Mouse (Mus musculus): ENCODE measurements around the gene Gm49601. TPM values are rescaled to one million over a fixed set of nuclear protein-coding genes. Genes with fewer than 3 reads are reported as not detected.

The Gm49601 gene
- polyA plus RNA-seq, 1 experiment = 20.1 TPM

DNA sequence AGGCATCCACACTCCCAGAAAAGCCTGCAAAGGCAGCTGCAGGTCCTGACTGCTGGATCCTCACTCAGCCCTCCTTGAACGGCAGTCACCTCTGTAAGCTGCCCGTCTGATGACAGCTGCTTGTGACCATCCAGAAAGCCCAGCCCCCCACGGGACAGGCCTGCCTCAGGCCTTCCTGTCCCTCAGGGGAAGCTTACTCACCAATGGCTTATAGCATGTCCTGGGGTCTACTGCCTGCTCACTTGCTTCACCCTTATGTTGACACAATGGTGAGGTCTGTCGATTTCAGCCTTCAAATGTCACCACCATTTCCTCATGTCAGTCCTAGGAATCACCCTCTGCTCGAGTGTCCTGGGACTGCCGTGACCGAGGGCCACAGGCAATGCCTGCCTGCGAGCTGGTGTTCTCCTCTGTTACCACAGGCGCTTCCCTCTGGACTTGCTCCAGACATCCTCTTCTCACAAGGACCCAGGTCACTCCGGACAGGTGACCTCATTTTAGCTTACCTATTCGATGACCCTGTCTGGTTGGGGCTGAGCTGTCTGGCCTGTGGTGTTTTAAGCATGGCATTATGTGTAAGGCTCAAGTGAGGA is 17.3 kb upstream of the Gm49601 start:
- no peak overlapping the region for H3K4me3 ChIP-seq (ENCODE audit: insufficient read depth, low read length)
- TF ChIP-seq CTCF (IDR thresholded peaks at IDR 0.05; ENCODE audit: borderline replicate concordance, insufficient read depth, low read length) (no peak), POLR2A (IDR thresholded peaks at IDR 0.05; ENCODE audit: low read depth, low read length) (no peak)
- no peak overlapping the region for H3K27ac ChIP-seq (ENCODE audit: insufficient read depth, low read length)
- no peaks in the 10 kb centered on the region for H3K4me1 ChIP-seq (ENCODE audit: control insufficient read depth, insufficient read depth, low read length)

DNA sequence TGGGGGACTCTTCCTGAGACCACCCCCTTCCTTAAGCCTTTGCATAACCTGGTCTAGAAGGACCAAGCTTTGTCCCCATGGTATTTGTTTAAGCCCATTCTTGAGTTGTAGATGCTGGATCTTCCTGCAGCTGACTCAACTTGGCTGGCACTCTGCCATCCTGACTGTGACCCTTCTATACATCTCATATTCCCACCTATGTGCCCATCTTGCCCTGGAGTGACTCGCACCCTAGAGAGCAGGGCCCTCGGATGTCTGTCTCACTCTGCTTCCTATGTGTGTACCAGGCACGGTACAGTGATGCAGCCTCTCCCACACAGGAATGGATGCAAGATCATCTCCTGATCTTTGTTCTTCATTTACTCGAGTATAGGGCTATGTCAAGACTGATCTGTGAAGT is 16.7 kb upstream of the Gm49601 start:
- no peak for TF ChIP-seq POLR2A (IDR thresholded peaks at IDR 0.05; ENCODE audit: low read depth, low read length)
- no peak for TF ChIP-seq CTCF (IDR thresholded peaks at IDR 0.05; ENCODE audit: borderline replicate concordance, insufficient read depth, low read length)
- H3K4me1 ChIP-seq (ENCODE audit: control insufficient read depth, insufficient read depth, low read length) = no peaks in the 10 kb centered on the region
- no peak overlapping the region for H3K4me3 ChIP-seq (ENCODE audit: insufficient read depth, low read length)
- no peak overlapping the region for H3K27ac ChIP-seq (ENCODE audit: insufficient read depth, low read length)

DNA sequence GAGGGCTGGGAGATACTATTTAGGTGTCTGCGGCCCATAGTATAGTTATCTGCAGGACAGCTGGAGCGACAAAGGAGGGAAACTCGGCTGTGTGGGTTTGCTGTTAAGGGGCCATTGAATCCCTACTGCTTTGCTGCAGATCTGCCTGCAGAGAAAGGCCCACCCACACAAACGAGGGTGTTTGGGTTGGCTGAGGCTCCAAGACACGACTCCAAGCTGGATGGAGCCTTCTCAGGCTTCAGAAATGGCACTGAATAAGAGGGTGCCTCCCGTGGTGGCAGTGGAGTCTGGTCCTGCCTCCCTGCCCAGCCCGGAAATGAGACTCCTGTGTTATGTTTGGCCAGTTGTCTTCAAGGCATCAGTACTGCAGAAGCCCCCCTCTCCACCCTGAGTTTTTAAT is 16.1 kb upstream of the Gm49601 start:
- H3K4me3 ChIP-seq (ENCODE audit: insufficient read depth, low read length) = no peak overlapping the region
- TF ChIP-seq CTCF (IDR thresholded peaks at IDR 0.05; ENCODE audit: borderline replicate concordance, insufficient read depth, low read length) = no peak
- TF ChIP-seq POLR2A (IDR thresholded peaks at IDR 0.05; ENCODE audit: low read depth, low read length) = no peak

DNA sequence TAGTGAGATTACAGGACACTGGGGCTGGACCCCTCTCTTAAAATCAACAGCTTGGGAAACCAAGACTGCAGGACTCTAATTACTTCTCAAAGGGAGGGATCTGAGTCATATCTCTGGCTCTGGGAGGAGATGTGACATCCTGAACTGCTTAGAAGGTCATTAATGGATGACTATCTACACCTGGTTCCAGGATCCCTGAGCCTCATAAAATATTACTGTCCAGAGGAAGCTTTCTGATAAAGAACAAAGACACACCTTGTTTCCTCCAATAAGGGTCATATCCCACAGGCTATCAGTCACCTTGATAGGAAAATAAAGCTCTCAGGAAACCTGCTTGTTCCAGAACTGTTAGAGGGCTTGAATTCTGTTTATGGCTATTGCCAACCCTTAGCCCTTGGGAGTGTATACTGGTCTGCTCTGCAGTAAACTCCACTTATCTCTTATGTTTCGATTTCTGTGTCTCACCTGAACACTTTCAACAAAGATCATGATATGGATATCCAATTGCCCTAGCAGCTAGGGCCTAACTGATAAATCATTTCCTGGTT is 13.2 kb upstream of the Gm49601 start:
- no peak for TF ChIP-seq POLR2A (IDR thresholded peaks at IDR 0.05; ENCODE audit: low read depth, low read length)
- TF ChIP-seq CTCF (IDR thresholded peaks at IDR 0.05; ENCODE audit: borderline replicate concordance, insufficient read depth, low read length) = no peak
- H3K4me1 ChIP-seq (ENCODE audit: control insufficient read depth, insufficient read depth, low read length) = no peaks in the 10 kb centered on the region
- H3K4me3 ChIP-seq (ENCODE audit: insufficient read depth, low read length) = no peak overlapping the region
- no peak overlapping the region for H3K27ac ChIP-seq (ENCODE audit: insufficient read depth, low read length)

More for the DNA sequence above, 16.1 kb upstream of the Gm49601 start:
- Histone ChIP-seq H3K27ac (ENCODE audit: insufficient read depth, low read length) (no peak overlapping the region), H3K4me1 (ENCODE audit: control insufficient read depth, insufficient read depth, low read length) (no peaks in the 10 kb centered on the region)

DNA sequence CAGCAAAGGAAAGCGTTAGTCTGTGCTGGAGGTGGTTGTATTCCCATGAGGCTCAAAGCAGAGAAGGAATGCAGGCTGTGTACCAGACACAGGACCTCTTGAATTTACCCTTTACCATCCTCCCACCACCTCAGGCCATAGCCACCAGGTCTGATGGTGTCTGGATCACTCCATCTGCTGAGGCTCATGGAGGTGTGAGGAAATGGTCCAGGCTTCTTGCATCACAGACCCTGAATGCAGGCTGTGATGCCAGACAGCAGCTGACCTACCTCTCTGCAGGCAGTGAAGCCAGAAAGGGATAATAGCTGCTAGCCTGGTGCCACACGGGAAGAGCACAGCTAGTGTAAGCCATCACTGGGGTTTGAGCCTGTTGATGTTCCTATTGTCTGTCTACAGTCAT is 12.2 kb upstream of the Gm49601 start:
- Histone ChIP-seq H3K27ac (ENCODE audit: insufficient read depth, low read length) (no peak overlapping the region), H3K4me1 (ENCODE audit: control insufficient read depth, insufficient read depth, low read length) (no peaks in the 10 kb centered on the region), H3K4me3 (ENCODE audit: insufficient read depth, low read length) (no peak overlapping the region)
- no peak for TF ChIP-seq CTCF (IDR thresholded peaks at IDR 0.05; ENCODE audit: borderline replicate concordance, insufficient read depth, low read length)

DNA sequence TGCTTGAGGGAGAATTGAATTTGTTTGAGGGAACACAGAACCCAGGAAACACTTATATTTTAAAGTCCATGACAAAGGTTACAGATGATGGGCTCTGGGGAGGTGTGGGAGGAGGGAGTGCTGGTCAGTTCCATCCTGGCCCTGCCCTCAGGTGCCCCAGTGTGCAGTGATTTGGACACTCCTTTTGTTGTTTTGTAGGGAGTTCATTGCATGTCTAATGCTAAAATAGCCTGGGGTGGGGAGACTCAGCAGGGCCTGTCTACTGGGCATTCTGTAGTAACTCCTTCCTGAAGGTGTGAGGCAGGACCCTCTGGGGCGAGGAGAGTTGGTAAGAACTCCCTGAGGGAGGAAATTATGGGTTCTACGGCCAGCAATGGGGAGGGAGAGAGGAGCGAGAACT is 10.6 kb upstream of the Gm49601 start:
- H3K4me1 ChIP-seq (ENCODE audit: control insufficient read depth, insufficient read depth, low read length) = no peaks in the 10 kb centered on the region
- no peak overlapping the region for H3K27ac ChIP-seq (ENCODE audit: insufficient read depth, low read length)
- H3K4me3 ChIP-seq (ENCODE audit: insufficient read depth, low read length) = no peak overlapping the region
- TF ChIP-seq CTCF (IDR thresholded peaks at IDR 0.05; ENCODE audit: borderline replicate concordance, insufficient read depth, low read length) (no peak), POLR2A (IDR thresholded peaks at IDR 0.05; ENCODE audit: low read depth, low read length) (no peak)

DNA sequence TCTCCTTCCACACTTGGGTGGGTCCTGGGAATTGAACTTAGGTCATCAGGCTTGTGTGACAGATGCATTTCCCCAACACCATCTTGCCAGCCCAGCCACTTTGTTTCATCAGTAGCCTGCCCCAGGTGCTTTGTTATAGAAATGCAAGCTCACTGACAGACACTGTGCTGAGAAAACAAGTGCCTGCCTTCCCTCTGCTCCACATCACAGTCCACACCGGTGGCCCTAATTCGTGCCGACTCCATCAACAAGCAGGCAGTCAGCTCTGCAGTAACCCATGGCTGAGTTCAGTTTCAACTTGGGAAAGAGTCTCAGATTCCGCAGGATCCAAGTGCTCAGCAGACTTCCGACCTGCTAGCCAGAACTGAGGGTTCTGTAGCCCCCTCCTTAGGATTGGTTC is 10.2 kb upstream of the Gm49601 start:
- Histone ChIP-seq H3K4me1 (ENCODE audit: control insufficient read depth, insufficient read depth, low read length) (no peaks in the 10 kb centered on the region), H3K4me3 (ENCODE audit: insufficient read depth, low read length) (no peak overlapping the region), H3K27ac (ENCODE audit: insufficient read depth, low read length) (no peak overlapping the region)
- TF ChIP-seq POLR2A (IDR thresholded peaks at IDR 0.05; ENCODE audit: low read depth, low read length) = no peak
- TF ChIP-seq CTCF (IDR thresholded peaks at IDR 0.05; ENCODE audit: borderline replicate concordance, insufficient read depth, low read length) = no peak

DNA sequence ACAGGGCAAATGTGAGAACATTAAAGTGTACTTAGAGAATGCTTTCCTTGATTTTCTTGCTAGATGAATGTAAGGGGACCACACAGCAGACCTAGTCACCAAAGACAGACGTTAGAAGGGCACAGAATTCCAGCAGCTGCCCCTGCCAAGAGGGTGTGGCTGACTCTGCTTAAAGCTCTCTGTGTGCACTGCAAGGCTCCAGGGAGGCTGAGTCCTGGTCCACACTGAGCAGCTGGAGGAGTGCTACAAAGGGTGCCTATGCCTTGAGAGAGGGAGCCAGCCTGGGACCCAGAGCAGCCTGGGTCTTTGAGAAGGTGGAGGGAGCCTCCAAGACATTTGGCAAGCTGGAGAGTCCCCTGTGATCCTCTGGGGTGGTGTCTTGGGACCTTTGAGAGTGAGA is 7.1 kb upstream of the Gm49601 start:
- H3K4me1 ChIP-seq (ENCODE audit: control insufficient read depth, insufficient read depth, low read length) = no peaks in the 10 kb centered on the region
- H3K4me3 ChIP-seq (ENCODE audit: insufficient read depth, low read length) = no peak overlapping the region
- TF ChIP-seq POLR2A (IDR thresholded peaks at IDR 0.05; ENCODE audit: low read depth, low read length) (no peak), CTCF (IDR thresholded peaks at IDR 0.05; ENCODE audit: borderline replicate concordance, insufficient read depth, low read length) (no peak)
- no peak overlapping the region for H3K27ac ChIP-seq (ENCODE audit: insufficient read depth, low read length)

DNA sequence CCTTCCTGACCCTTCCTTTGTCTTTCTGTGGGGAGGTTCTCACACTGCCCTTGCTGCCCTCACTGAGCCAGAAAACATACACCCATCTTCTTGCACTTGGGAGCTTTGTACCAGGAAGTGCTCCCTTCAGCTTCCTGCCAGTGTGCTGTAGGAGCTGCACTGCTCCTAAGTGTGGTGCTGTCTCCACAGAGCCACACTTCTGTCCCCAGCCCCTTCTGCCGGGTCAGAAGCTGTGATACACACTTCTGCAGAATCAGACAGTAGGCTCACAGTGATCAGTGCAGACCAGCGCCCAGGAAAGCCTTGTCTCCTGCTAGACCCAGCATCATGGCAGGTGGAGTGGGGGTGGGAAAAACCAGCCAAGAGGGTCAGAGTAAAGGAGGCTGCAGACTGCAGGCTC is 6.6 kb upstream of the Gm49601 start:
- no peak for TF ChIP-seq CTCF (IDR thresholded peaks at IDR 0.05; ENCODE audit: borderline replicate concordance, insufficient read depth, low read length)
- no peak for TF ChIP-seq POLR2A (IDR thresholded peaks at IDR 0.05; ENCODE audit: low read depth, low read length)
- H3K4me3 ChIP-seq (ENCODE audit: insufficient read depth, low read length) = no peak overlapping the region
- no peaks in the 10 kb centered on the region for H3K4me1 ChIP-seq (ENCODE audit: control insufficient read depth, insufficient read depth, low read length)
- no peak overlapping the region for H3K27ac ChIP-seq (ENCODE audit: insufficient read depth, low read length)

DNA sequence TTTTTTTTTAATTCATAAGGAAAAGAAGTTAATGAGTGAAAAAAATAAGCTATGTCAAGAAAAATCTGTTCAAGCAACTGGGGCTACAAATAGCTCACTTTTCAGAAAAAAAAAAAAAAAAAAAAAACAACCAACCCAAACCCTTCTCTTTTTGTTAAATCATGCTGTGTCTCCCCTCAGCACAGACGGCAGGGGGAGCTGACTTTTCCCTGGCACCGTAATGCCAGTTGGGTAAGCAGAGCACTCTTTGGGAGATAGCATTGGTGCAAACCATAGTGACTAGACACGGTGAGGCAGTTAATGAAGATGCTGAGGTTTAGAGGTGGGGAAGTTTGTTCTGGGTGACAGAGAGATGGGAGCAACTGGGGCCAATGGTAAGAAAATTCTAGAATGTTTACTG is 5.8 kb upstream of the Gm49601 start:
- H3K4me3 ChIP-seq (ENCODE audit: insufficient read depth, low read length) = no peak overlapping the region

More for the DNA sequence above, 5.8 kb upstream of the Gm49601 start:
- H3K4me1 ChIP-seq (ENCODE audit: control insufficient read depth, insufficient read depth, low read length) = no peaks in the 10 kb centered on the region
- no peak overlapping the region for H3K27ac ChIP-seq (ENCODE audit: insufficient read depth, low read length)
- TF ChIP-seq CTCF (IDR thresholded peaks at IDR 0.05; ENCODE audit: borderline replicate concordance, insufficient read depth, low read length) (peak; percentile 24; the same call in 1 of the 2 replicates), POLR2A (IDR thresholded peaks at IDR 0.05; ENCODE audit: low read depth, low read length) (no peak)
